Mouse (Mus musculus) brain, embryonic 14.5 days (tissue): Measurements from ENCODE around the gene Catsper3.

Experiments
- CTCF ChIP-seq: fragments of 200-500 bp; IDR thresholded peaks from 2 replicates; pipeline ENCODE4 v1.5.1; 2012; ENCODE audit warnings: inconsistent platforms, mild to moderate bottlenecking, moderate library complexity, borderline replicate concordance; ENCODE audit not compliant: insufficient read depth, insufficient read length; ENCODE audit errors: extremely low read depth
- POLR2A ChIP-seq: fragments of 200-500 bp; IDR thresholded peaks from 2 replicates; pipeline ENCODE4 v1.6.1; 2012; ENCODE audit warnings: mild to moderate bottlenecking, inconsistent platforms, borderline replicate concordance; ENCODE audit not compliant: poor library complexity, insufficient read depth, insufficient read length, severe bottlenecking; ENCODE audit errors: extremely low read depth

DNA sequence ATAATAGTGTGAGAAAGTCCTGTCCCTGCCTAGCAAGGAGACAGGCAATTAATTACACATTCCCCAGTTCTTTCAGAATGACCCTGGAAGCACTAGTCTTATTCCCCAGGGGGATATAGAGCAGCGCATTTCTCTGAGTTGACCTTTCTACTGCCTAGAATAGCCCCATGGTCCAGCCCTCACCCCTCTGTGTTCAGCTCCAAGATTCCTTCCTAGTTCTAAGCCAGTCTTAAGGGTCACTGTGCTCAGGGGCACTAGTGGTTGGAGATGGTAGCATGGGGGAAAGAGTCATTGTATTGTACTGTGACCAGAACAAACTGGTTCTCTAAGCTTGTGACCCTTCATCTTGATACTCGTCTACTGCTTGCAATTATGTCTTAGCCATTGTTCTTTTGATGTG is 16.9 kb downstream of the Catsper3 start:
- no peak for TF ChIP-seq CTCF
- TF ChIP-seq POLR2A: no peak
